Mouse (Mus musculus): ENCODE results near the gene Dhx29.
"Not testable (repeated sequence)": the region's sequence is repeated elsewhere in the genome, so short reads cannot be mapped to it uniquely, and the experiment has no call there.

Dhx29 gene

DNA sequence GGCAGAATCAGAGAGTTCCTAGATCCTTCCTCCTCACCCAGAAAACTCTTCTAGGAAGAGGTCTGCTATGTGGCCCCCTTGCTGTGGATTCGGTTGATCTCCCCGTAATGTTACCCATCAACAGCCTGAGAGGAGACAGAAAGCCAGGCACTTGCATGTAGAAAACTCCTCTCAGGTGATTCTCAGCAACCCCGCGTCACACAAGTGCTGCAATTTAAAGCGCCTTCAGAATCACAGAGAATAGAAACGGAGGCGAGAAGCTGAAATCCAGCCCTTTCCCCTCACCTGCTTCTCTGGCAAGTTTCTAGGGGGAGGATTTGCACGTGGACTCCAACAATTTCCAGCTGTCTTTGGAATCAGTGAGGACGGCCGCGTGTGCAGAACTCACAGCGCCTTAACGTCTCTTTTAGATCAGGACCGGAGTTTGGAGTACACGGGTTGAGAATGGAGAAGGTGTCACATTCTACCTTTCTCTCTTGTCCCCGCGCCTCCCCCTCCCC lies 59.2 kb downstream of the Dhx29 start:
- DNase-seq (ENCODE audit: extremely low spot score, low read depth, low spot score), result no peak

GRCm38 (mm10) chr13:112987532-112987943 lies 60.3 kb downstream of the Dhx29 start, which contains the start of gene Ccno:
TSS of gene Ccno (plus strand) at chr13:112987802.
- DNase-seq (ENCODE audit: extremely low spot score, low read depth, low spot score), result no peak

DNA sequence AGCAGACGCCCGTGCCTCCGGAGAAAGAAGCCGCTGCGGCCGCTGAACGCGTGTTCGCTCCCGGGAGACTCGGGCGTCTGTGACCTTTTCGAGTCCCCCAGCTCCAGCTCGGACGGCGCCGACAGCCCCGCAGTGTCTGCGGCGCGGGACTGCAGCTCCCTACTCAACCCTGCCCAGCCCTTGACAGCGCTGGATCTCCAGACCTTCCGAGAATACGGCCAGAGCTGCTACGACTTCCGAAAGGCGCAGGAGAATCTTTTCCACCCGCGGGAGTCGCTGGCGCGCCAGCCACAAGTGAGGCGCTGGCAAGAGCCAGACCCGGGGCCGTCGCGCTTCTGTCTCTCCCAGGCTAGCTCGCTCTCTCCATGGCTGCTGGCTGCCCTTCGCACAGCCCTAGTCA lies 60.7 kb downstream of the Dhx29 start:
- DNase-seq (ENCODE audit: extremely low spot score, low read depth, low spot score), result no peak

DNA sequence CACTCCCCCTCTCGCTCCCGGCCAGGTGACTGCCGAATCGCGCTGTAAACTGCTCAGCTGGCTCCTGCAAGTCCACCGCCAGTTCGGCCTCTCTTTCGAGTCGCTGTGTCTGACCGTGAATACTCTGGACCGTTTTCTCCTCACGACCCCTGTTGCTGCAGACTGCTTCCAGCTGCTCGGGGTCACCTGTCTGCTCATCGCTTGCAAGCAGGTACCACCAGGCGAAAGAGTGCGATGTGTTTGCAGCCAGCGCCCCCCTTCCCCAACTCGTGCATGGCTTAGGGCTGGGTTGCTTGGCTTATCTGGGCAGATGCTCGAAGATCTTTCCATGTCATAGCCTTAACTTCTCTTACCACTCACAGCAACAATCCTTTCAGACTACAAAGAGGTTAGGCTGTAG lies 61.6 kb downstream of the Dhx29 start:
- no peak for DNase-seq (ENCODE audit: extremely low spot score, low read depth, low spot score)

GRCm38 (mm10) chr13:112989541-112989940 lies 62.3 kb downstream of the Dhx29 start:
- no peak for DNase-seq (ENCODE audit: extremely low spot score, low read depth, low spot score)

GRCm38 (mm10) chr13:112990346-112990745 lies 63.1 kb downstream of the Dhx29 start:
- no peak for DNase-seq (ENCODE audit: extremely low spot score, low read depth, low spot score)

DNA sequence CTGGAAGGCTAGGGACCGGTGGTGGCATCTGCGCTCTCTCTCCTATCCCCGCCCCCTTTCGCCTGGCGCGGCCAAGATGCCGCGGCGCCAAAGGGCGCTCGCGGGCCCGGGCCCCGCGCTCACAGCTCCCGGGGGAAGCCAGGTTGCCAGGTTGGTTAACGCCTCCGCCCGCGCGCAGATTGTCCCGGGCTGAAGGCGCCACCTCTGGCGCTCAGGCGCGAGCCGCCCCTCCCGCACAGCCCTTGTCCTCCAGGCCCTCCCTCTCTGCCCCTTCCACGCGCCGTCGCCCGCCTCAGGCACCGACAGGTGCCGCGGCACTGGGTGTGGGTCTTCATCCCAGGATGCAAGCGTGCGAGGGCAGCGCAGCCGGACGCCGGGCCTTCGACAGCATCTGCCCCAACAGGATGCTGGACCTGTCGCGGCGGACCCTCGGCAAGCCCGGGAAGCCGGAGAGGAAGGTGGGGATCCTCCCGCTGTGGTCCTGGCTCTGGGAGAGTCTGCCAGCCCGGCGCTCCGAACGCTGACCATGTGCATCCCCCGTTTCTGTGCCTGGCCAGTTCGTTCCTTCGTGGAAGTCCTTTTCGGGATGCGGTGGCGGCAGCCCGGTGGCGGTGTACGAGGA lies 66.4 kb downstream of the Dhx29 start, which contains the start of gene Mcidas:
Gene Mcidas (plus strand): TSS at position 315 of the 622 bp plus-strand sequence.
- DNase-seq (ENCODE audit: extremely low spot score, low read depth, low spot score), result no peak

DNA sequence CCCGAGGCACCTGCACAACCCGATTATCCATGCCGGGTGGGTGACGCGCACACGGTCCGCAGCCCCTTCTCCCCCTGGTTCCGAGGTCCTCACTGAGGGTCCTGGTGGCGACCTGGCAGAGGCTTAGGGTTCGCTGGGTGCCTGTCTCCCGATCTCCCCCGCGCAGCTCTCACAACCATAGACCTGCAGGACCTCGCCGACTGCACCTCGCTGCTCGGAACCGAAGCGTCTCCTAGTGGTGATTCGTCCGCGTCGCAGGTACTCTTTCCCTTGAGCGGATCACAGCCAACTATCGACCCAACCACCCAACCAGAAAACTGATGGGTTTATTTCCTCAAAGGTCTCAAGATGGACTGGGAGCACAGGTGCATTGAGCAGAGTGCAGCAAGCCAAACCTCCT lies 66.9 kb downstream of the Dhx29 start:
- DNase-seq (ENCODE audit: extremely low spot score, low read depth, low spot score), result no peak

DNA sequence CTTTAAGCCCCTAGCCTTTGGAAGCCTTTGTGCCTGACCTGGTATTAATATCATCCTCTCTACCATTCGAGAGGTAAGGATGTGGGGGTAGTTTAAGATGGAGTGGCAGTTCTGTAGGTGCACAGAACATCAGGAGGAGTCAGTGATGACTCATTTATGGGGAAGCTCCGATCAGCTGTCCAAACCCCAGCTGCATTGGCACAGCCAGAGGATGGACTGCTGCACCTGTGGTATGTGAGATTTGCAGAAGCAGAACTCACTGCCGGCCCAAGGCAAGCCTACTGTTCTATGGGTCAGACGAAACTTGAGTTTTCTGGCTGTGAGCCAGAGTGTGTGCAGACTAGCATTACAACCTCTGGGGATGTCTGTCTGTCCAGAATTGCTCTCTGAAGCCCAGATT lies 69.2 kb downstream of the Dhx29 start:
- DNase-seq (ENCODE audit: extremely low spot score, low read depth, low spot score), result no peak

DNA sequence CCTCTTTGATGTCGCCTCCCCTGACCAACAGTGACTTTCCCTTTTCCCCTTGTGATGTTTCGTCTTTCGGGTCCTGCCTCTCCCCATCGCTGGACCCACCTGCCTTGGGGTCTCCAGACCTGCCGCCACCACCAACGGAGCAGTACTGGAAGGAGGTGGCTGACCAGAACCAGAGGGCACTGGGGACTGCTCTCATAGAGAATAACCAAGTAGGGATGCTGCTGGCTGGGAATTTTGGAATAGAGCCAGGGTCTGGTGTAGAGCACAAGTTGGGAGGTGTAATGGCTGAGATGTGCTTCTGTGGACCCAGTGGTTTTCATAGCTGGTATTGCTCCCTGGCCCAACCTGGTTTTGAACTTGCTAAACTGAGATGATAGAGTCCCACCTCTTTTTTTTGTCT lies 70.1 kb downstream of the Dhx29 start:
- no peak for DNase-seq (ENCODE audit: extremely low spot score, low read depth, low spot score)

DNA sequence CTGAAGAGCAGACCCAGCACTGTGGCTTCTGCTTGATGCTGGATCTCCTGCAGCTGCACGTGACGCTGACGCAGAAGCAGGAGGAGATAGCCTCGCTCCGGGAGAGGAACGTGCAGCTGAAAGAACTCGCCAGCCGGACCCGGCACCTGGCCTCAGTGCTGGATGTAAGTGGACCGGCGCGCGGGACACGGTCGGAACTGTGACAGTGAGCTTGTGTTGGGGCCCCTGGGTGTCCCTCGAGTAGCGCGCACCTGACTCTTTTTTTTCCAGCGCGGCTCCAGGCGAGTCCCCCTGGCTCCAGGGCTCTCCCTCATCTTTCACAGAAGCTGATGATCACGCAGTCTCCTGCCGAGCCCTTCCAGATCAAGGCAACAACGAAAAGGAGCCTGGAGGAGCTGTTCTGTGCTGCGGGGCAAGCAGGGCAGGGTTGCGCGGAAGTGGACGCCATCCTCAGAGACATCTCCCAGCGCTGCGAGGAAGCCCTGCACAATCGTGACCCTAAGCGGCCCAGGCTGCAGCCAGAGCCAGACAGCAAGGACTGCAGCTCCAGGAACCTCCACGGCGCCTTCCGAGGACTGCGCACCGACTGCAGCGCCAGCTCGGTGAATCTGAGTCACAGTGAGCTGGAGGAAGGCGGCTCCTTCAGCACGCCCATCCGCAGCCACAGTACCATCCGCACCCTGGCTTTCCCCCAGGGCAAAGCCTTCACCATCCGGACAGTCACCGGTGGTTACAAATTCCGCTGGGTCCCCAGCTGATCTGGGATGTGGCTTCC lies 71.4 kb downstream of the Dhx29 start:
- DNase-seq (ENCODE audit: extremely low spot score, low read depth, low spot score), result no peak

DNA sequence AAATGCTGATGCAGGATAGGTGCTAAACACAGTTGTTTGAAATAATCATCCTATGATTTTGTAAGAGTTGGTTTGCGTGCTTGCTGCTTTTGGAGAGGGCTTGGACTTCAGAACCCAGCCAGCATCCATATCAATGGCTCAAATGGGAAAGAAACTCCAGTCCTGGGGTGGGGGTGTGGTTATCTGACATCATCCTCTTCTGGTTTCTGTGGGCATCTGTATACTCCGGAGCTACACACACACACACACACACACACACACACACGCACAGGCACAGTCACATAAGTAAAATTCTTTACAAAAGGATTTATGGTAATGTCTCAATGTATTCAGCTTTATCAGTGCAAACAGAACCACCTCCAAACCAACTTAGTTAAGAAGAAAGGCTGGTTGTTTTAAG lies 72.8 kb downstream of the Dhx29 start:
- no peak for DNase-seq (ENCODE audit: extremely low spot score, low read depth, low spot score)

DNA sequence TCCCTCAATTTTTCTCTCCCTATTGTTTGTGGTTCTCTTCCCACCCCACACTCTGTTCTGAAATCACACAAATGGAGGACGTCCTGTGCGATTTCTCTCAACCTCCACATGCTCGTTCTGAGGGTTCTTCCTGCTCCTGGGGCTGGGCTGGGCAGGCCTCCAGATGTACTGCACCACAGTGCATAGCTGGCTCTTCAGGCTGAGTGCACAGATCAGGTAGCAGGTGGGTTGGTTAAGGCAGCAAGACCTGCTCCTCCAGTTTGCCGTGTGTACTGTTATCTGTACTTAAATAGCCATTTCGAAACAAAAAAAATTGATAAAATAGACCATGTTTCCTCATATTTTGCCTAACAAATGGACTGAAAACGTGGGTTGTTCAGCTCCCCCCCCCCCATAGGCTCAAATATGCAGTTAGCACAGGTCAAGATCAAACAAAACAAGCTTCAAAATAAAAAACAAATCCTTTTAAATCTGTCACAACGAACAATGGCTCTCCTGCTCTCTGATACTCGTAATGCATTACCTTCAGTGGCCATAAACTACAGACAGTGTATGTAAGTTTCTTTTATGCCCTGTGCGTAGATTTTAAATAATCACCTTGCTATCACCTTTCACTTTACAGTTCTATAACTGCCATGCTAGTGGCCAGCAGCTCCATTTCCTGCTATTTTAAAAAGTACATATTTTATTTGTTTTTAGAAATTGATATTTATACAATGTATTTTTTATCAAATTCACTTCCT lies 73.5 kb downstream of the Dhx29 start:
- DNase-seq (ENCODE audit: extremely low spot score, low read depth, low spot score), result no peak

GRCm38 (mm10) chr13:113012683-113013082 lies 85.4 kb downstream of the Dhx29 start:
- no peak for DNase-seq (ENCODE audit: extremely low spot score, low read depth, low spot score)

- not testable (repeated sequence) for DNase-seq (ENCODE audit: extremely low spot score, low read depth, low spot score)
These were observed 86.1 kb downstream of the Dhx29 start for GRCm38 (mm10) chr13:113013174-113013953.
